Mouse (Mus musculus): ENCODE measurements around the gene Twist2. TPM values are rescaled to one million over a fixed set of nuclear protein-coding genes. Genes with fewer than 3 reads are reported as not detected.
A peak's percentile ranks its signal among the peaks of the same experiment; 100 is the strongest.

The Twist2 gene
- polyA plus RNA-seq, 1 experiment from 2014 or later, result 7.8 TPM

- Histone ChIP-seq H3K4me1 (ENCODE audit: control insufficient read depth, insufficient read depth, low read length) (no peaks in the 10 kb centered on the region), H3K27me3 (ENCODE audit: control insufficient read depth, insufficient read depth, low read length) (no peaks in the 10 kb centered on the region), H3K9me3 (ENCODE audit: control insufficient read depth, low read length) (no peaks in the 10 kb centered on the region), H3K36me3 (ENCODE audit: control insufficient read depth, insufficient read depth, low read length) (no peaks in the 10 kb centered on the region), H3K9ac (ENCODE audit: low read length) (no peak overlapping the region), H3K4me2 (no peak overlapping the region), H3K4me3 (ENCODE audit: low read depth, low read length) (no peak overlapping the region), H3K27ac (ENCODE audit: low read depth, low read length) (no peak overlapping the region)
- no peak for ATAC-seq (ENCODE audit: low FRiP score)
- WGBS, result 83% methylated on average over 11 of the region's 11 CpGs
- DNase-seq (ENCODE audit: low spot score, missing footprints), result no peak
These were observed 57.0 kb downstream of the Twist2 start for GRCm38 (mm10) chr1:91858101-91858790.

- no peak overlapping the region for H3K27ac ChIP-seq (ENCODE audit: low read depth, low read length)
- H3K4me2 ChIP-seq, result no peak overlapping the region
- H3K4me3 ChIP-seq (ENCODE audit: low read depth, low read length), result no peak overlapping the region
- DNase-seq (ENCODE audit: low spot score, missing footprints), result no peak
- H3K4me1 ChIP-seq (ENCODE audit: control insufficient read depth, insufficient read depth, low read length), result no peaks in the 10 kb centered on the region
- ATAC-seq (ENCODE audit: low FRiP score), result no peak
- H3K9ac ChIP-seq (ENCODE audit: low read length), result no peak overlapping the region
- no peaks in the 10 kb centered on the region for H3K27me3 ChIP-seq (ENCODE audit: control insufficient read depth, insufficient read depth, low read length)
- 87% methylated on average over 1 of the region's 1 CpGs for WGBS
- H3K36me3 ChIP-seq (ENCODE audit: control insufficient read depth, insufficient read depth, low read length), result no peaks in the 10 kb centered on the region
- no peaks in the 10 kb centered on the region for H3K9me3 ChIP-seq (ENCODE audit: control insufficient read depth, low read length)
These were observed 57.6 kb downstream of the Twist2 start for GRCm38 (mm10) chr1:91858901-91859300.

GRCm38 (mm10) chr1:91861511-91861910, 60.2 kb downstream of the Twist2 start:
- no peaks in the 10 kb centered on the region for H3K4me1 ChIP-seq (ENCODE audit: control insufficient read depth, insufficient read depth, low read length)
- H3K27me3 ChIP-seq (ENCODE audit: control insufficient read depth, insufficient read depth, low read length), result no peaks in the 10 kb centered on the region
- H3K4me2 ChIP-seq, result no peak overlapping the region
- H3K4me3 ChIP-seq (ENCODE audit: low read depth, low read length), result no peak overlapping the region
- no peaks in the 10 kb centered on the region for H3K9me3 ChIP-seq (ENCODE audit: control insufficient read depth, low read length)
- 83% methylated on average over 7 of the region's 7 CpGs for WGBS
- DNase-seq (ENCODE audit: low spot score, missing footprints) (no peak), ATAC-seq (ENCODE audit: low FRiP score) (no peak)
- no peaks in the 10 kb centered on the region for H3K36me3 ChIP-seq (ENCODE audit: control insufficient read depth, insufficient read depth, low read length)
- H3K9ac ChIP-seq (ENCODE audit: low read length), result no peak overlapping the region
- H3K27ac ChIP-seq (ENCODE audit: low read depth, low read length), result no peak overlapping the region

GRCm38 (mm10) chr1:91866001-91866400, 64.7 kb downstream of the Twist2 start:
- Histone ChIP-seq H3K9me3 (ENCODE audit: control insufficient read depth, low read length) (no peaks in the 10 kb centered on the region), H3K4me3 (ENCODE audit: low read depth, low read length) (no peak overlapping the region)
- 85% methylated on average over 2 of the region's 2 CpGs for WGBS

GRCm38 (mm10) chr1:91871101-91871500, 69.8 kb downstream of the Twist2 start:
- Histone ChIP-seq H3K4me1 (ENCODE audit: control insufficient read depth, insufficient read depth, low read length) (no peaks in the 10 kb centered on the region), H3K9ac (ENCODE audit: low read length) (no peak overlapping the region), H3K27ac (ENCODE audit: low read depth, low read length) (no peak overlapping the region), H3K4me3 (ENCODE audit: low read depth, low read length) (no peak overlapping the region), H3K27me3 (ENCODE audit: control insufficient read depth, insufficient read depth, low read length) (no peaks in the 10 kb centered on the region), H3K4me2 (no peak overlapping the region), H3K9me3 (ENCODE audit: control insufficient read depth, low read length) (no peaks in the 10 kb centered on the region), H3K36me3 (ENCODE audit: control insufficient read depth, insufficient read depth, low read length) (no peaks in the 10 kb centered on the region)
- DNase-seq (ENCODE audit: low spot score, missing footprints) (no peak), ATAC-seq (ENCODE audit: low FRiP score) (no peak)
- 69% methylated on average over 6 of the region's 6 CpGs for WGBS

More at GRCm38 (mm10) chr1:91866001-91866400, 64.7 kb downstream of the Twist2 start:
- Histone ChIP-seq H3K4me1 (ENCODE audit: control insufficient read depth, insufficient read depth, low read length) (no peaks in the 10 kb centered on the region), H3K27me3 (ENCODE audit: control insufficient read depth, insufficient read depth, low read length) (no peaks in the 10 kb centered on the region), H3K9ac (ENCODE audit: low read length) (no peak overlapping the region), H3K27ac (ENCODE audit: low read depth, low read length) (no peak overlapping the region), H3K36me3 (ENCODE audit: control insufficient read depth, insufficient read depth, low read length) (no peaks in the 10 kb centered on the region), H3K4me2 (no peak overlapping the region)
- ATAC-seq (ENCODE audit: low FRiP score) (no peak), DNase-seq (ENCODE audit: low spot score, missing footprints) (no peak)

GRCm38 (mm10) chr1:91872388-91873059, 71.3 kb downstream of the Twist2 start:
- Histone ChIP-seq H3K9ac (ENCODE audit: low read length) (no peak overlapping the region), H3K4me1 (ENCODE audit: control insufficient read depth, insufficient read depth, low read length) (no peaks in the 10 kb centered on the region), H3K4me3 (ENCODE audit: low read depth, low read length) (no peak overlapping the region), H3K9me3 (ENCODE audit: control insufficient read depth, low read length) (no peaks in the 10 kb centered on the region), H3K36me3 (ENCODE audit: control insufficient read depth, insufficient read depth, low read length) (no peaks in the 10 kb centered on the region), H3K27me3 (ENCODE audit: control insufficient read depth, insufficient read depth, low read length) (no peaks in the 10 kb centered on the region), H3K4me2 (no peak overlapping the region), H3K27ac (ENCODE audit: low read depth, low read length) (no peak overlapping the region)
- 55% methylated on average over 8 of the region's 8 CpGs for WGBS
- DNase-seq (ENCODE audit: low spot score, missing footprints), result no peak
- no peak for ATAC-seq (ENCODE audit: low FRiP score)

- no peaks in the 10 kb centered on the region for H3K36me3 ChIP-seq (ENCODE audit: control insufficient read depth, insufficient read depth, low read length)
- DNase-seq (ENCODE audit: low spot score, missing footprints) (no peak), ATAC-seq (ENCODE audit: low FRiP score) (no peak)
- H3K9me3 ChIP-seq (ENCODE audit: control insufficient read depth, low read length), result no peaks in the 10 kb centered on the region
- H3K9ac ChIP-seq (ENCODE audit: low read length), result no peak overlapping the region
- H3K27ac ChIP-seq (ENCODE audit: low read depth, low read length), result no peak overlapping the region
- no peaks in the 10 kb centered on the region for H3K4me1 ChIP-seq (ENCODE audit: control insufficient read depth, insufficient read depth, low read length)
- no peaks in the 10 kb centered on the region for H3K27me3 ChIP-seq (ENCODE audit: control insufficient read depth, insufficient read depth, low read length)
- H3K4me2 ChIP-seq, result no peak overlapping the region
- H3K4me3 ChIP-seq (ENCODE audit: low read depth, low read length), result no peak overlapping the region
- 72% methylated on average over 10 of the region's 10 CpGs for WGBS
These were observed 72.5 kb downstream of the Twist2 start for GRCm38 (mm10) chr1:91873572-91874285.

GRCm38 (mm10) chr1:91874633-91875032, 73.4 kb downstream of the Twist2 start:
- H3K4me2 ChIP-seq, result no peak overlapping the region
- no peaks in the 10 kb centered on the region for H3K4me1 ChIP-seq (ENCODE audit: control insufficient read depth, insufficient read depth, low read length)
- H3K4me3 ChIP-seq (ENCODE audit: low read depth, low read length), result no peak overlapping the region
- H3K27ac ChIP-seq (ENCODE audit: low read depth, low read length), result no peak overlapping the region
- peak; percentile 48; the same call in 1 of the 2 replicates for ATAC-seq (ENCODE audit: low FRiP score)
- peak; percentile 96 for DNase-seq (ENCODE audit: low spot score, missing footprints)
- no peaks in the 10 kb centered on the region for H3K27me3 ChIP-seq (ENCODE audit: control insufficient read depth, insufficient read depth, low read length)
- no peak overlapping the region for H3K9ac ChIP-seq (ENCODE audit: low read length)
- H3K36me3 ChIP-seq (ENCODE audit: control insufficient read depth, insufficient read depth, low read length), result no peaks in the 10 kb centered on the region
- WGBS, result 25% methylated on average over 2 of the region's 2 CpGs
- H3K9me3 ChIP-seq (ENCODE audit: control insufficient read depth, low read length), result no peaks in the 10 kb centered on the region

Data from midbrain, embryonic 11.5 days (tissue).